Mouse (Mus musculus): ENCODE results near the gene Camk1g.

DNA sequence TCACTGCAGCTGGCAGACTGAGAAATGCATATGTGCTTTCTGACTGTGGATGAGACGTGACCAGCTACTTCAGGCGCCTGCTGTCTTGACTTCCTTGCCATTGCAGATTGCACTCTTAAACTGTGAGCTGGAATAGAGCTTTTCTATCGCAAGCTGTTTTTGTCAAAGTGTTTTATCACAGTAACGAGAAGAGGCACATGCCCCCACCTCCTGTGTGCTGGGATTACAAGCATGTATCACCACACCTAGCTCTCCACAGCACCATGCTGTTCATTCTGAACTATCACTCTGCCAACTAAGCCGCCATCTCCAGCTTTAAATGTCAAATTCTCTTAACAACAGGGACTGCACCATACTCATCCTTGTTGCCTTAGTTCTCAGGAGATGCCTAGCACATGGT, 10.8 kb upstream of the Camk1g start:
- no peak for TF ChIP-seq FLI1 (IDR thresholded peaks at IDR 0.05; ENCODE audit: low read length)
- no peak for TF ChIP-seq GATA1 (IDR thresholded peaks at IDR 0.05; ENCODE audit: borderline replicate concordance, low read length)
